Mouse (Mus musculus): ENCODE results near the gene A530032D15Rik. TPM values are rescaled to one million over a fixed set of nuclear protein-coding genes. Genes with fewer than 3 reads are reported as not detected.
"Not testable (repeated sequence)": the region's sequence is repeated elsewhere in the genome, so short reads cannot be mapped to it uniquely, and the experiment has no call there.

The A530032D15Rik gene
- polyA plus RNA-seq, 1 experiment from 2014 or later = not detected

DNA sequence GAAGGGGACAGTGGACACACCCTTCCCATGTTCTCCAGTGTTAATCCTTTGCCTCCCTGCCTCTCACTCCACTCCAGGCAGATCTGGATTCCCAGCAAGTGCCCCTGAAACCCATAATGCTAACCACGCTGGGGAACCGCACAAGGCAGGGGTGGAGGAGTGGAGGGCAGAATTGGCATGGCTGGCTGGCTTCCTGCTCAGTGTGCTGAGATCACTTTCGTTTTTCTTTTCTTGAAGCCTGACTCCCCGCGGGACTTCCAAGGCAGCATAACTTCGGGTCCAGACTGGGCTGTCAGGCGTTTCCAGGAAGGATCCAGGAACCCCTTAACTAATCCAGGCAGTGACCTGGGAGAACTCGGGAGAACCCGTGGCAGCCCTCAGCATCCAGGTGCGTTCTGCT is 1.9 kb upstream of the A530032D15Rik start:
- not testable (repeated sequence) for H3K4me3 ChIP-seq (replicated peaks; ENCODE audit: low read length); H3K9ac ChIP-seq (replicated peaks; ENCODE audit: low read depth, low read length); H3K4me1 ChIP-seq (replicated peaks; ENCODE audit: control insufficient read depth, insufficient read depth, low read length); H3K36me3 ChIP-seq (ENCODE audit: control insufficient read depth, insufficient read depth); H3K27me3 ChIP-seq (replicated peaks; ENCODE audit: control insufficient read depth, insufficient read depth, low read length); H3K4me2 ChIP-seq (ENCODE audit: low read length); H3K27ac ChIP-seq (ENCODE audit: low read length); H3K9me3 ChIP-seq (ENCODE audit: control insufficient read depth, low read length); ATAC-seq
- 76% methylated on average over 9 of the region's 10 CpGs for WGBS

DNA sequence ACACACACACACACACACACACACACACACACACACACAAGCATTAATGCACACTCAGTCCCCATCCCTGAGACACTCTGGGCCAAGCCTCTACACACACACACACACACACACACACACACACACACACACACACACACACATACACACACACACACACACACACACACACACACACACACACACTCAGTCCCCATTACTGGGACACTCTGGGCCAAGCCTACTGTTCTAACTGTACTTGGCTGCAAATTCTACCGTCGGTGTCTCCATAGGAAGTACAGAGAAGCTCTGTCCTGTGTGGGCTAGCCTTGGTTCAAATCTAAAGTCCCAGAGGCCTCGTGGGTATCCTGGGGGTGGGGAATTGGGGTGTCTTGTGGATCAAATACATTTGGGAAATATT is 1.2 kb upstream of the A530032D15Rik start:
- not testable (repeated sequence) for ATAC-seq; H3K36me3 ChIP-seq (ENCODE audit: control insufficient read depth, insufficient read depth); H3K4me2 ChIP-seq (ENCODE audit: low read length); H3K27ac ChIP-seq (ENCODE audit: low read length); H3K4me1 ChIP-seq (replicated peaks; ENCODE audit: control insufficient read depth, insufficient read depth, low read length); H3K9me3 ChIP-seq (ENCODE audit: control insufficient read depth, low read length); H3K9ac ChIP-seq (replicated peaks; ENCODE audit: low read depth, low read length); H3K4me3 ChIP-seq (replicated peaks; ENCODE audit: low read length); H3K27me3 ChIP-seq (replicated peaks; ENCODE audit: control insufficient read depth, insufficient read depth, low read length)
- 81% methylated on average over 2 of the region's 3 CpGs for WGBS

- not testable (repeated sequence) for H3K36me3 ChIP-seq (ENCODE audit: control insufficient read depth, insufficient read depth); H3K9ac ChIP-seq (replicated peaks; ENCODE audit: low read depth, low read length); H3K4me3 ChIP-seq (replicated peaks; ENCODE audit: low read length); H3K4me1 ChIP-seq (replicated peaks; ENCODE audit: control insufficient read depth, insufficient read depth, low read length); H3K27me3 ChIP-seq (replicated peaks; ENCODE audit: control insufficient read depth, insufficient read depth, low read length); H3K27ac ChIP-seq (ENCODE audit: low read length); H3K4me2 ChIP-seq (ENCODE audit: low read length); H3K9me3 ChIP-seq (ENCODE audit: control insufficient read depth, low read length); ATAC-seq
- WGBS = 67% methylated on average over 5 of the region's 6 CpGs
Measured at GRCm38 (mm10) chr1:85106013-85106412, 3.6 kb downstream of the A530032D15Rik start.

DNA sequence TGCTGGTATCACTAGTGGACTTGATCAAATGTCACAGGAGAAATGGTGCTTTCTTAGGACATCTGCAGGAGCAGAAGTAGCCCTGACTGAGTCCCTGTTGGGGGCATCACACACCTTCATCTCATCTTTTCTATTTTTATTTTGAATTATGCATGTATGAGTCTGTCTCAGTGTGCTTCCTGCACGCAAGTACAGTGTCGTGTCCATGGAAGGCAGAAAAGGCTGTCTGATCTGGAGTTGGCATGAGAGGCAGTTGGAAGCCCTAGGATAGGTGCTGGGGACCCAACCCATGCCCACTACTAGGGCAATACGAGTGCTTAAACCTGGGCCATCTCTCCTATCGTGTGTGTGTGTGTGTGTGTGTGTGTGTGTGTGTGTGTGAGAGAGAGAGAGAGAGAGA is 4.3 kb downstream of the A530032D15Rik start:
- H3K27me3 ChIP-seq (replicated peaks; ENCODE audit: control insufficient read depth, insufficient read depth, low read length); ATAC-seq; H3K27ac ChIP-seq (ENCODE audit: low read length); H3K36me3 ChIP-seq (ENCODE audit: control insufficient read depth, insufficient read depth); H3K9ac ChIP-seq (replicated peaks; ENCODE audit: low read depth, low read length); H3K9me3 ChIP-seq (ENCODE audit: control insufficient read depth, low read length); H3K4me1 ChIP-seq (replicated peaks; ENCODE audit: control insufficient read depth, insufficient read depth, low read length); H3K4me3 ChIP-seq (replicated peaks; ENCODE audit: low read length); H3K4me2 ChIP-seq (ENCODE audit: low read length): not testable (repeated sequence)
- WGBS = 83% methylated on average over 4 of the region's 4 CpGs

- H3K9ac ChIP-seq (replicated peaks; ENCODE audit: low read depth, low read length); H3K36me3 ChIP-seq (ENCODE audit: control insufficient read depth, insufficient read depth); H3K4me3 ChIP-seq (replicated peaks; ENCODE audit: low read length); H3K27ac ChIP-seq (ENCODE audit: low read length); ATAC-seq; H3K9me3 ChIP-seq (ENCODE audit: control insufficient read depth, low read length); H3K4me1 ChIP-seq (replicated peaks; ENCODE audit: control insufficient read depth, insufficient read depth, low read length); H3K4me2 ChIP-seq (ENCODE audit: low read length); H3K27me3 ChIP-seq (replicated peaks; ENCODE audit: control insufficient read depth, insufficient read depth, low read length): not testable (repeated sequence)
- 92% methylated on average over 4 of the region's 4 CpGs for WGBS
Measured at GRCm38 (mm10) chr1:85101754-85102153, 7.9 kb downstream of the A530032D15Rik start.

- not testable (repeated sequence) for H3K27me3 ChIP-seq (replicated peaks; ENCODE audit: control insufficient read depth, insufficient read depth, low read length); H3K9ac ChIP-seq (replicated peaks; ENCODE audit: low read depth, low read length); ATAC-seq; H3K9me3 ChIP-seq (ENCODE audit: control insufficient read depth, low read length); H3K4me3 ChIP-seq (replicated peaks; ENCODE audit: low read length); H3K36me3 ChIP-seq (ENCODE audit: control insufficient read depth, insufficient read depth); H3K27ac ChIP-seq (ENCODE audit: low read length); H3K4me1 ChIP-seq (replicated peaks; ENCODE audit: control insufficient read depth, insufficient read depth, low read length); H3K4me2 ChIP-seq (ENCODE audit: low read length)
- WGBS = 60% methylated on average over 1 of the region's 1 CpGs
Measured at GRCm38 (mm10) chr1:85099864-85100263, 9.8 kb downstream of the A530032D15Rik start, which contains the start of gene Gm10553. TSS of gene Gm10553 (plus strand) at chr1:85100164.

GRCm38 (mm10) chr1:85099081-85099480 is 10.6 kb downstream of the A530032D15Rik start:
- H3K27ac ChIP-seq (ENCODE audit: low read length); H3K4me2 ChIP-seq (ENCODE audit: low read length); H3K36me3 ChIP-seq (ENCODE audit: control insufficient read depth, insufficient read depth); H3K4me1 ChIP-seq (replicated peaks; ENCODE audit: control insufficient read depth, insufficient read depth, low read length); H3K9ac ChIP-seq (replicated peaks; ENCODE audit: low read depth, low read length); H3K4me3 ChIP-seq (replicated peaks; ENCODE audit: low read length); H3K9me3 ChIP-seq (ENCODE audit: control insufficient read depth, low read length); ATAC-seq; H3K27me3 ChIP-seq (replicated peaks; ENCODE audit: control insufficient read depth, insufficient read depth, low read length): not testable (repeated sequence)
- 86% methylated on average over 5 of the region's 7 CpGs for WGBS

- WGBS = 85% methylated on average over 6 of the region's 7 CpGs
- not testable (repeated sequence) for ATAC-seq; H3K9me3 ChIP-seq (ENCODE audit: control insufficient read depth, low read length); H3K4me1 ChIP-seq (replicated peaks; ENCODE audit: control insufficient read depth, insufficient read depth, low read length); H3K27ac ChIP-seq (ENCODE audit: low read length); H3K4me2 ChIP-seq (ENCODE audit: low read length); H3K36me3 ChIP-seq (ENCODE audit: control insufficient read depth, insufficient read depth); H3K9ac ChIP-seq (replicated peaks; ENCODE audit: low read depth, low read length); H3K4me3 ChIP-seq (replicated peaks; ENCODE audit: low read length); H3K27me3 ChIP-seq (replicated peaks; ENCODE audit: control insufficient read depth, insufficient read depth, low read length)
Measured at GRCm38 (mm10) chr1:85093011-85093572, 16.6 kb downstream of the A530032D15Rik start.

DNA sequence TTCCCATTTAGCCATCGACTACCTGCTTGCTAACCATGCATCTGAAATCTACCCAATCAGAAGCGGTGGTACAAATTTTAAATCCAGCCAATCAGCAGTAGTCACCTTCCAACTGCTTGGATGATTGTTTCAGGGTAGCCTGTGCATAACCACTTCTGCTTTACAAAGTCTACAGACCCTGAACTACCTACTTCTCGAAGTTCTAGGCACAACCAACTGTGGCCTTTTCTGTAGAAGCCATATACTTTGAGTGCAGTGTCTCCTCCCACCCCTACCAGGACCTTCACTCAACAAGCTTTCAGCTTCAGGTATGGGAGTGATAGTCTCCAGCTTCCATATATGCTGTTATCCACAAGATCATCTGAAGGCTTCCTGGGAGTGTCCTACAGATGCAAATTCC is 17.5 kb downstream of the A530032D15Rik start:
- not testable (repeated sequence) for H3K4me2 ChIP-seq (ENCODE audit: low read length); H3K4me1 ChIP-seq (replicated peaks; ENCODE audit: control insufficient read depth, insufficient read depth, low read length); H3K27me3 ChIP-seq (replicated peaks; ENCODE audit: control insufficient read depth, insufficient read depth, low read length); ATAC-seq; H3K36me3 ChIP-seq (ENCODE audit: control insufficient read depth, insufficient read depth); H3K9me3 ChIP-seq (ENCODE audit: control insufficient read depth, low read length); H3K27ac ChIP-seq (ENCODE audit: low read length); H3K4me3 ChIP-seq (replicated peaks; ENCODE audit: low read length); H3K9ac ChIP-seq (replicated peaks; ENCODE audit: low read depth, low read length)
- 50% methylated on average over 1 of the region's 3 CpGs for WGBS

- H3K9me3 ChIP-seq (ENCODE audit: control insufficient read depth, low read length); H3K9ac ChIP-seq (replicated peaks; ENCODE audit: low read depth, low read length); H3K4me1 ChIP-seq (replicated peaks; ENCODE audit: control insufficient read depth, insufficient read depth, low read length); H3K4me2 ChIP-seq (ENCODE audit: low read length); ATAC-seq; H3K36me3 ChIP-seq (ENCODE audit: control insufficient read depth, insufficient read depth); H3K4me3 ChIP-seq (replicated peaks; ENCODE audit: low read length); H3K27me3 ChIP-seq (replicated peaks; ENCODE audit: control insufficient read depth, insufficient read depth, low read length); H3K27ac ChIP-seq (ENCODE audit: low read length): not testable (repeated sequence)
- 50% methylated on average over 1 of the region's 1 CpGs for WGBS
Measured at GRCm38 (mm10) chr1:85086211-85086610, 23.4 kb downstream of the A530032D15Rik start.
